Mouse (Mus musculus): ENCODE results near the gene Kiss1.

- TF ChIP-seq POLR2A (IDR thresholded peaks at IDR 0.05; ENCODE audit: borderline replicate concordance, insufficient read depth, low read length) (no peak), CTCF (IDR thresholded peaks at IDR 0.05; ENCODE audit: borderline replicate concordance, insufficient read depth, low read depth, low read length) (no peak)
Measured at GRCm38 (mm10) chr1:133276983-133277382, 44.7 kb upstream of the Kiss1 start.
